8 mouse cellular contexts compared by ENCODE assay signal in genomic region chr7:107045833-107046232, GRCm38 (mm10). TPM values are rescaled to one million over a fixed set of nuclear protein-coding genes. Genes with fewer than 3 reads are reported as not detected.
DNase-seq lines count a peak whose midpoint lies in the region; ATAC-seq and TF ChIP-seq lines count a peak whose summit lies in the region.
"Had no signal": no experiment of that assay in that cellular context is flagged by ENCODE, and none has a peak within 500 bp of the region (broad histone marks: within the 10 kb centered on the region; RNA-seq: fewer than 3 reads in every experiment).

No protein-coding gene starts in this region.

- intact Hi-C loops in left cerebral cortex, postnatal 14 days (cut with DNase I): loop anchor here (5.0 kb wide), 1 partner anchor 1229 kb away; no protein-coding TSS in a partner anchor

- peak; percentile 85 for TF ChIP-seq RAD21 in MEL (IDR thresholded peaks at IDR 0.05; ENCODE audit: low read depth, low read length)

- no peaks in the 10 kb centered on the region for H3K4me1 ChIP-seq in kidney, embryonic 15.5 days
- H3K4me1 ChIP-seq in MEL (ENCODE audit: control insufficient read depth in 1 of 2, insufficient read depth in 2 of 2, low read length in 2 of 2): no peaks in the 10 kb centered on the region
- no peaks in the 10 kb centered on the region for H3K4me1 ChIP-seq in forebrain, embryonic 15.5 days
- H3K4me1 ChIP-seq: lung, embryonic 15.5 days had no signal

- H3K4me3 ChIP-seq in kidney, embryonic 15.5 days (replicated peaks): no peak overlapping the region
- no peak overlapping the region for H3K4me3 ChIP-seq in MEL (ENCODE audit: control insufficient read depth in 1 of 2, insufficient read depth in 1 of 2, low read depth in 2 of 2, low read length in 2 of 2)
- H3K4me3 ChIP-seq in forebrain, embryonic 15.5 days: no peak overlapping the region
- H3K4me3 ChIP-seq: lung, embryonic 15.5 days had no signal

- H3K9ac ChIP-seq in kidney, embryonic 15.5 days: no peak overlapping the region
- H3K9ac ChIP-seq in MEL (ENCODE audit: control insufficient read depth, low read depth, low read length, poor library complexity, severe bottlenecking): no peak overlapping the region
- H3K9ac ChIP-seq in forebrain, embryonic 15.5 days (replicated peaks): no peak overlapping the region
- H3K9ac ChIP-seq: lung, embryonic 15.5 days had no signal

- no peaks in the 10 kb centered on the region for H3K79me2 ChIP-seq in MEL (ENCODE audit: control insufficient read depth, insufficient read depth, low read length, poor library complexity)

- H3K4me2 ChIP-seq in kidney, embryonic 15.5 days: no peak overlapping the region
- H3K4me2 ChIP-seq in forebrain, embryonic 15.5 days (replicated peaks): no peak overlapping the region
- H3K4me2 ChIP-seq: lung, embryonic 15.5 days had no signal

- no peak overlapping the region for H3K27ac ChIP-seq in kidney, embryonic 15.5 days
- H3K27ac ChIP-seq in MEL (ENCODE audit: control insufficient read depth, low read depth, low read length): no peak overlapping the region
- no peak overlapping the region for H3K27ac ChIP-seq in forebrain, embryonic 15.5 days (replicated peaks)
- H3K27ac ChIP-seq: lung, embryonic 15.5 days had no signal

- WGBS in kidney, embryonic 15.5 days: 3% methylated on average over 5 of the region's 5 CpGs
- 2% methylated on average over 5 of the region's 5 CpGs for WGBS in forebrain, embryonic 15.5 days

- H3K36me3 ChIP-seq in kidney, embryonic 15.5 days: no peaks in the 10 kb centered on the region
- H3K36me3 ChIP-seq in MEL (ENCODE audit: control insufficient read depth in 1 of 2, insufficient read depth in 2 of 2, low read length in 2 of 2): no peaks in the 10 kb centered on the region
- no peaks in the 10 kb centered on the region for H3K36me3 ChIP-seq in forebrain, embryonic 15.5 days
- H3K36me3 ChIP-seq: lung, embryonic 15.5 days had no signal

- H3K27me3 ChIP-seq in kidney, embryonic 15.5 days: no peaks in the 10 kb centered on the region
- H3K27me3 ChIP-seq in MEL (ENCODE audit: control insufficient read depth in 1 of 2, insufficient read depth in 2 of 2, low read length in 2 of 2): no peaks in the 10 kb centered on the region
- no peaks in the 10 kb centered on the region for H3K27me3 ChIP-seq in forebrain, embryonic 15.5 days
- H3K27me3 ChIP-seq: lung, embryonic 15.5 days had no signal

- TF ChIP-seq EP300 in MEL (IDR thresholded peaks at IDR 0.05; ENCODE audit: low read depth in 1 of 2, low read length in 2 of 2): no peak

- no peaks in the 10 kb centered on the region for H3K9me3 ChIP-seq in kidney, embryonic 15.5 days (replicated peaks)
- no peaks in the 10 kb centered on the region for H3K9me3 ChIP-seq in MEL (replicated peaks; ENCODE audit: insufficient read depth, low read length)
- no peaks in the 10 kb centered on the region for H3K9me3 ChIP-seq in forebrain, embryonic 15.5 days
- H3K9me3 ChIP-seq: lung, embryonic 15.5 days had no signal

- peak in 2 of 3 experiments; percentile 22 to 76; a peak in 3 of 6 replicates for TF ChIP-seq CTCF in MEL (IDR thresholded peaks at IDR 0.05 in 2 of 3, conservative IDR thresholded peaks at IDR 0.05 in 1 of 3; ENCODE audit: control insufficient read depth in 1 of 3, insufficient read depth in 1 of 3, low read depth in 2 of 3, low read length in 3 of 3, poor library complexity in 1 of 3, severe bottlenecking in 1 of 3)

- DNase-seq in kidney, adult 8-10 months: peak; percentile 34 to 35
- DNase-seq in CD4-positive helper T cell, adult 2 months (ENCODE audit: low read depth, low spot score): peak; percentile 48
- peak; percentile 65 for DNase-seq in MEL (ENCODE audit: low read depth, low spot score)
- DNase-seq in left cerebral cortex, postnatal 14 days (ENCODE audit: low spot score in 2 of 2): peak; percentile 59 to 76
- peak; percentile 7 for DNase-seq in right cerebral cortex, postnatal 14 days

- ATAC-seq in kidney, embryonic 15.5 days (replicated peaks; ENCODE audit: low FRiP score): no peak
- ATAC-seq in forebrain, embryonic 15.5 days (replicated peaks): peak; percentile 63; the same call in 1 of the 2 replicates

- TF ChIP-seq POLR2A in MEL (IDR thresholded peaks at IDR 0.05; ENCODE audit: control insufficient read depth in 1 of 2, insufficient read depth in 1 of 2, low read depth in 1 of 2, low read length in 2 of 2, poor library complexity in 1 of 2): no peak

TF ChIP-seq in MEL, 35 proteins besides CTCF, POLR2A, EP300 and RAD21:
- TF ChIP-seq ETS1 (IDR thresholded peaks at IDR 0.05; ENCODE audit: low read depth, low read length) (no peak), ZMIZ1 (IDR thresholded peaks at IDR 0.05; ENCODE audit: low read depth, low read length) (no peak), NELFE (IDR thresholded peaks at IDR 0.05; ENCODE audit: low read depth, low read length) (no peak), NRF1 (IDR thresholded peaks at IDR 0.05; ENCODE audit: insufficient read depth, low read depth, low read length, poor library complexity, severe bottlenecking) (no peak), ZNF384 (IDR thresholded peaks at IDR 0.05; ENCODE audit: low read depth, low read length) (no peak), ZC3H11A (IDR thresholded peaks at IDR 0.05; ENCODE audit: low read depth, low read length) (peak; percentile 82), POLR2AphosphoS5 (IDR thresholded peaks at IDR 0.05; ENCODE audit: borderline replicate concordance, low read depth, low read length) (no peak), ZKSCAN1 (IDR thresholded peaks at IDR 0.05; ENCODE audit: low read depth, low read length) (no peak), SMC3 (IDR thresholded peaks at IDR 0.05; ENCODE audit: low read depth, low read length) (peak; percentile 85), MEF2A (IDR thresholded peaks at IDR 0.05; ENCODE audit: extremely low read depth, insufficient replicate concordance, low read depth, low read length, poor library complexity, severe bottlenecking) (no peak)

RNA-seq across cellular contexts. Expression of gene Olfr713, which starts 14.9 kb away (rescaled TPM):
- polyA plus RNA-seq in kidney, embryonic 15.5 days (2015; fragmentation: Nextera tagmentation; extraction: Ambion mirVana): not detected in 2 replicates
- total RNA-seq in MEL (2012; rRNA removed): not detected in 2 replicates
- not detected for polyA plus RNA-seq in MEL (2012; ENCODE audit: insufficient read depth in 1 of 2, insufficient read length in 2 of 2, low read depth in 1 of 2, low replicate concordance in 2 of 2, missing spikeins in 1 of 2)
- polyA plus RNA-seq in forebrain, embryonic 15.5 days (2015; fragmentation: Nextera tagmentation; extraction: Ambion mirVana): not detected in 2 replicates
- not detected for total RNA-seq in left cerebral cortex, postnatal 14 days (2021)
- polyA plus RNA-seq: lung, embryonic 15.5 days had no signal

RNA-seq across cellular contexts. Expression of gene Olfr714, which starts 24.9 kb away (rescaled TPM):
- polyA plus RNA-seq in kidney, embryonic 15.5 days (2015; fragmentation: Nextera tagmentation; extraction: Ambion mirVana): not detected in 2 replicates
- not detected in 2 replicates for total RNA-seq in MEL (2012; rRNA removed)
- polyA plus RNA-seq in MEL (2012; ENCODE audit: insufficient read depth in 1 of 2, insufficient read length in 2 of 2, low read depth in 1 of 2, low replicate concordance in 2 of 2, missing spikeins in 1 of 2): not detected
- polyA plus RNA-seq in forebrain, embryonic 15.5 days (2015; fragmentation: Nextera tagmentation; extraction: Ambion mirVana): not detected in 2 replicates
- total RNA-seq in left cerebral cortex, postnatal 14 days (2021): not detected
- polyA plus RNA-seq: lung, embryonic 15.5 days had no signal

RNA-seq across cellular contexts. Expression of gene Olfr2, which starts 40.0 kb away (rescaled TPM):
- polyA plus RNA-seq in kidney, embryonic 15.5 days (2015; fragmentation: Nextera tagmentation; extraction: Ambion mirVana): not detected in 2 replicates
- not detected in 2 replicates for total RNA-seq in MEL (2012; rRNA removed)
- polyA plus RNA-seq in MEL (2012; ENCODE audit: insufficient read depth in 1 of 2, insufficient read length in 2 of 2, low read depth in 1 of 2, low replicate concordance in 2 of 2, missing spikeins in 1 of 2): not detected
- polyA plus RNA-seq in forebrain, embryonic 15.5 days (2015; fragmentation: Nextera tagmentation; extraction: Ambion mirVana): not detected in 2 replicates
- not detected for total RNA-seq in left cerebral cortex, postnatal 14 days (2021)
- polyA plus RNA-seq: lung, embryonic 15.5 days had no signal

RNA-seq across cellular contexts. Expression of gene Olfr17, which starts 47.2 kb away (rescaled TPM):
- not detected in 2 replicates for polyA plus RNA-seq in kidney, embryonic 15.5 days (2015; fragmentation: Nextera tagmentation; extraction: Ambion mirVana)
- not detected in 2 replicates for total RNA-seq in MEL (2012; rRNA removed)
- polyA plus RNA-seq in MEL (2012; ENCODE audit: insufficient read depth in 1 of 2, insufficient read length in 2 of 2, low read depth in 1 of 2, low replicate concordance in 2 of 2, missing spikeins in 1 of 2): not detected
- polyA plus RNA-seq in forebrain, embryonic 15.5 days (2015; fragmentation: Nextera tagmentation; extraction: Ambion mirVana): not detected in 2 replicates
- not detected for total RNA-seq in left cerebral cortex, postnatal 14 days (2021)
- polyA plus RNA-seq: lung, embryonic 15.5 days had no signal

Comparison
In these comparisons a context has a peak if more than half of its experiments do, and no peak if none do; other contexts are left out.
1. DNase-seq: peak in every context shown above with its lines; median percentile 68 in left cerebral cortex, postnatal 14 days; 65 in MEL; 48 in CD4-positive helper T cell, adult 2 months; 34 in kidney, adult 8-10 months; 7 in right cerebral cortex, postnatal 14 days.